Mouse (Mus musculus) thymus, adult 2 months (tissue): Measurements from ENCODE around the gene Zfp143. TPM values are rescaled to one million over a fixed set of nuclear protein-coding genes. Genes with fewer than 3 reads are reported as not detected.

ENCODE experiments used
- DNase-seq: peaks from one replicate; pipeline ENCODE4 v3.0.0; 2021
- H3K27ac ChIP-seq: fragments of 200-500 bp; 2 replicates; pipeline ENCODE4 v1.5.1; 2012; ENCODE audit warnings: low read length, control low read depth; ENCODE audit not compliant: control insufficient read depth, insufficient read depth
- H3K27me3 ChIP-seq: fragments of 200-500 bp; 2 replicates; pipeline ENCODE4 v1.6.1; 2012; ENCODE audit warnings: mild to moderate bottlenecking, low read length, moderate library complexity, mixed read lengths; ENCODE audit not compliant: control insufficient read depth, insufficient read depth
- H3K36me3 ChIP-seq: fragments of 200-500 bp; 2 replicates; pipeline ENCODE4 v1.6.1; 2012; ENCODE audit warnings: mild to moderate bottlenecking, low read length, moderate library complexity; ENCODE audit not compliant: control insufficient read depth, insufficient read depth
- H3K4me1 ChIP-seq: fragments of 200-500 bp; replicated peaks from 2 replicates; pipeline ENCODE4 v1.6.1; 2012; ENCODE audit warnings: low read length; ENCODE audit not compliant: control insufficient read depth, insufficient read depth
- H3K4me3 ChIP-seq: fragments of 200-500 bp; 2 replicates; pipeline ENCODE4 v1.5.1; 2012; ENCODE audit warnings: mild to moderate bottlenecking, low read length, control low read depth, moderate library complexity; ENCODE audit not compliant: control insufficient read depth, insufficient read depth
- CTCF ChIP-seq: fragments of 200-500 bp; IDR thresholded peaks from 2 replicates; pipeline ENCODE4 v1.5.1; 2012; ENCODE audit warnings: mild to moderate bottlenecking, control low read depth, low read length, moderate library complexity, borderline replicate concordance; ENCODE audit not compliant: control insufficient read depth, poor library complexity, insufficient read depth; ENCODE audit errors: extremely low read depth
- POLR2A ChIP-seq: fragments of 200-500 bp; IDR thresholded peaks from 2 replicates; pipeline ENCODE4 v1.6.1; 2012; ENCODE audit warnings: mild to moderate bottlenecking, low read length, control low read depth, moderate library complexity; ENCODE audit not compliant: control insufficient read depth, poor library complexity, insufficient read depth; ENCODE audit errors: extremely low read depth
- WGBS: fragments of 180-500 bp; shearing (Covaris S2); methylation state at CpG from one replicate; pipeline ENCODE4 v1.1.7; 2018; 5-methylcytosine and 5-hydroxymethylcytosine counted together
- polyA plus RNA-seq: library from polyadenylated mRNA; depleted of rRNA; stranded (reverse); fragments of >200 nt; gene quantifications from 2 replicates; pipeline ENCODE4 v1.2.3, GENCODE M21; 2012

Gene Zfp143
- polyA plus RNA-seq, 1 experiment: 35.0 TPM

DNA sequence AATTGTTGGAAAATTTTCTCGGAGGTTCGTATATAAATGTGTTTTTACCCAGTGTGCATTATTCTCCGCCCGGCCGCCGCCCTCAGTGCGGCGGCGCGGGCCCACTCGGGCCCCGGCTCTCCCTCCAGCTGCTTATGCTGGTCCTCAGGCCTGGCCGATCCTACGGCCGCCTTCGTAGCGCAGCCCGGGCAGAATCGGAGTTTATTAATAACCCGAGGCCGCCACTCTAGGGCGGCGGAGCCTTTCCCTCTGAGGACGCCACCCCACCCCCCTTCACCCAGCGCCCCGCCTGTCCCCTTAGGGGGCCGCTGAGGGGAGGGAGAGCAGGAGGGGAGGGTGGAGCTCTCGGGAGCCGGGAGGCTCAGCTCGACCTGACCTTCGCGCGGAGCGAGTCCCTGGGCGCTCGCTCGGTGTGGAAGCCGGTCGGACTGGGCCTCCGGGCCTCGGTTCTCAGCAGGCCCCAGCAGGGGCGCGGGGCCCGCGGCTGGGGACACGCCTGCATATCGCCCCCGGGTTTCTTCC is 796 bp downstream of the Zfp143 start:
- peak overlapping the region; percentile 97 for H3K27ac ChIP-seq
- H3K27me3 ChIP-seq: no peaks in the 10 kb centered on the region
- under 1% methylated on average over 48 of the region's 48 CpGs for WGBS
- H3K36me3 ChIP-seq: no peaks in the 10 kb centered on the region
- H3K4me3 ChIP-seq: peak overlapping the region; percentile 55
- 0 out of 2 replicates have a peak, but pooled peaks cover 2% of the 10 kb centered on the region for H3K4me1 ChIP-seq
- TF ChIP-seq CTCF: 0 out of 2 replicates have a peak, but pooled peaks have one; percentile 25
- peak; percentile 72; the same call in 1 of the 2 replicates for TF ChIP-seq POLR2A
- peak; percentile 87 for DNase-seq

DNA sequence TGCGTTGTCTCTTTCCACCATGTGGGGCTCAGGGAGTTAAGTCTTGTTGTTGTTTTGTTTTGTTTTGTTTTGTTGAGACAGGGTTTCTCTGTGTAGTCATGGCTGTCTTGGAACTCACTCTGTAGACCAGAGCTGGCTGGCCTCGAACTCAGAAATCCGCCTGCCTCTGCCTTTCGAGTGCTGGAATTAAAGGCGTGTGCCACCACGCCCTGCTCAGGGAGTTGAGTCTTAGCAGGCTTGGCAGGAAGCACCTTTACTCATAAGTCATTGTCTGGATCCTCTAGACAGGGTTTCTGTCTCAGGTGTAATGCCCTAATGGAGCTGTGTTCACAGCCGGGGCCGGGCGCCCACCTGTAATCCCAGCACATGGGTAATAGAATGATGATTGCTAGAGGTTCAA is 2.7 kb downstream of the Zfp143 start:
- no peak for DNase-seq
- Histone ChIP-seq H3K27ac (no peak overlapping the region), H3K27me3 (no peaks in the 10 kb centered on the region), H3K4me3 (no peak overlapping the region), H3K36me3 (0 out of 2 replicates have a peak, but pooled peaks cover 7% of the 10 kb centered on the region), H3K4me1 (0 out of 2 replicates have a peak, but pooled peaks cover 2% of the 10 kb centered on the region)
- 98% methylated on average over 9 of the region's 9 CpGs for WGBS
- no peak for TF ChIP-seq POLR2A
- no peak for TF ChIP-seq CTCF

DNA sequence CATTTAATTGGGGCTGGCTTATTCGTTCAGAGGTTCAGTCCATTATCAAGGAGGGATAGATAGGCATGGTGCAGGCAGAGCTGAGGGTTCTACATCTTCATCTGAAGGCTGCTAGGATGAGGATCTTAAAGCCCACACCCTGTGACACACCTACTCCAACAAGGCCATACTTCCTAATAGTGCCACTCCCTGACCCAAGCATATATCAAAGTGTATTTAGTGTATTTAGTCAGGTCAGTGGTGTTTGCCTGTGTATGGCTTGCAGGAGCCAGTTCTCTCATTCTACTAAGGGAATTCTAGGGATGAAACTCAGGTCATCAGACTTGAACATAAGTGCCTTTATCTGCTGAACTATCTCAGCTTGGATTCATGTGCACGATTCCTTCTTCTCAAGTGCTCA is 8.1 kb downstream of the Zfp143 start:
- Histone ChIP-seq H3K36me3 (peaks cover 41% of the 10 kb centered on the region), H3K4me1 (no peaks in the 10 kb centered on the region), H3K27me3 (no peaks in the 10 kb centered on the region), H3K27ac (no peak overlapping the region), H3K4me3 (no peak overlapping the region)
- DNase-seq: no peak
- TF ChIP-seq CTCF (no peak), POLR2A (no peak)
- 96% methylated on average over 2 of the region's 2 CpGs for WGBS

DNA sequence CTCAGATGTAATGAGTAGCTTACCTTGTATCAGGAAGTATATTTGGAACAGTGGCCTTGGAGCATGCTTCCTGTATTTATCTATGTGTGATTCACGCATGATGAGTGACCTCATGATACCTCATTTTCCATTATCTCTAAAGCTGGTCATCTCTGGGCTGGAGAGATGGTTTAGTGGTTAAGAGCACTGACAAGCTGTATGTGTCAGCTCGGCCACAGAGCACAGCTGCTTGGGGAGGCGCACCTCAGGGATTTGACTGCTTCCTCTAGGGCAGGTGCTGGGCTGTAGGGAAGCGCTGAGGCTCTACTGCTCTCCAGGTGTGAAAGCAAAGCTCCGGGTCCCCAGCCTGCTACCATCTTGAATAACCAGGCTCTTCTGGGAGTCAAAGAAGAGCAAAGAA is 17.2 kb downstream of the Zfp143 start:
- Histone ChIP-seq H3K27ac (no peak overlapping the region), H3K36me3 (peaks cover 87% of the 10 kb centered on the region), H3K4me3 (no peak overlapping the region), H3K4me1 (no peaks in the 10 kb centered on the region), H3K27me3 (no peaks in the 10 kb centered on the region)
- 68% methylated on average over 5 of the region's 5 CpGs for WGBS
- TF ChIP-seq CTCF: no peak
- TF ChIP-seq POLR2A: no peak
- no peak for DNase-seq

DNA sequence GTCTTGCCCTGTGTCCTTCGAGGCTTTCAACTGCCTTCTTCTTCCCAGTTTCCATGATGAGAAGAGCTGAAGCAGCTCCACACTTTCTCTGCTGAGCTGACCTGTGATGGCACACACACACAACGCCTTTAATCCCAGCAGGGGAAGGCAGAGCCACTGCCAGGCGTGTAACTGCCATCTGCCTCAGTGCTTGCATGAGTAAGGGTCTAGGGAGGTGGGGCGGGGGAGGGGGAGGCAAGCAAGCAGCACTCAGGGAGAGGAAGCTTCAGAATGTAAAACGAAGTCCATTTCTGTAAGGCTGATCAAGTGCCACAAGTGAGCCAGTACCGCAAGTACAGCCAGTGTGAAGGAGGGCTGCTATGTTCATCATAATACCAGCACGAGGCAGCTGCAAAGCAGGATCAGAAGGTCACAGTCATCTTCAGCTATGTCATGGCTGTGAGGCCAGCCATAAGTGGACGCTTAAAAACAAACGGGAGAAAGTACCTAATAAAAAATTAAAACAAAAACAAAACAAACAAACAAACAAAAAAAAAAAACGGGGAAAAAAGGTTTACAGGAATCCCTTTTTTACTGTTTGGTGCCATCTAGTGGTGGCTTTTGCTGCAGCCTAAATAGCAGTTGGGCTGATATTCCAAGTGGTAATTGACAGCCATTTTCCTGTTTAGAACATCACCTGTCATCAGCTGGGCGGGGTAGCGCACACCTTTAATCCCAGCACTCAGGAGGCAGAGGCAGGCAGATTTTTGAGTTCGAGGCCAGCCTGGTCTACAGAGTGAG is 22.6 kb downstream of the Zfp143 start:
- Histone ChIP-seq H3K4me1 (no peaks in the 10 kb centered on the region), H3K27ac (no peak overlapping the region), H3K27me3 (no peaks in the 10 kb centered on the region), H3K36me3 (peaks cover 89% of the 10 kb centered on the region), H3K4me3 (no peak overlapping the region)
- no peak for TF ChIP-seq CTCF
- TF ChIP-seq POLR2A: no peak
- DNase-seq: peak; percentile 61
- 82% methylated on average over 13 of the region's 13 CpGs for WGBS

DNA sequence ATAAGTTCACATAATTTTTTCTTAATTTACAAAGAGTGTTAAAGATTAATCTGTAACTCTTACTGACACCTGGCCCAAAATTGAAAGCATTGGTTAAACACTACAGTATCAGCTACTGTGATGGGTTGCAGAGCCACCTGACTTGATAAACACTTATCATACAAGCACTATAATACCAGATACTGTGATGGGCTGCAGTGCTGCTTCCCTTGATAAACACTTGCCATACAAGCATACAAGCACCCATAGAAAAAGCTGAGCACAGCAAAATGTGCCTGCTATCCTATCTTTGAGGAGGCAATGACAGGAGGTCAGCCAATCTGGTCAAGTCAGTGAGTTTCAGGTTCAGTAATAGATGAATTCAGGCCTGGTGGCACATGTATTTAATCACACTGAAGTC is 24.2 kb downstream of the Zfp143 start:
- no peak overlapping the region for H3K27ac ChIP-seq
- no peaks in the 10 kb centered on the region for H3K4me1 ChIP-seq
- DNase-seq: no peak
- no peak overlapping the region for H3K4me3 ChIP-seq
- TF ChIP-seq CTCF (no peak), POLR2A (no peak)
- no peaks in the 10 kb centered on the region for H3K27me3 ChIP-seq
- H3K36me3 ChIP-seq: peaks cover 84% of the 10 kb centered on the region

DNA sequence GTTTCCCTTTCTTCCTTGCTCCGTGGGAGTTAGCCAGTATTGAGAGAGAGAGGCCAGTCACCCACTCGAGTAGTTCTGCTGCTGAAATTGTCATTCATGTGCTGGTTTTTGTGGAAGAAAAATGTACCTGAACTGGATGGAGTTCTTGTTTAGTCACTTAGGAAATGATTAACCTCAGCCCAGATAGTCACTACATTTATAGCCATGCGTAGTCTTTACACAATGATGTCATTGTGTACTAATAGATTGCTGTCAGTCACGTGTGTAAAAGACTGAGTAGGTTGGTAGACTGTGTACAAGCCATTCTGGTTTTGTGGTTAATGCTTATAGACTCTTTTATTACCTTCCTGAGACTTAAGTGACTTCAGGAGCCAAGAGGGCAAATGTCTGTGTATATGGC is 26.9 kb downstream of the Zfp143 start:
- TF ChIP-seq CTCF (no peak), POLR2A (no peak)
- no peaks in the 10 kb centered on the region for H3K4me1 ChIP-seq
- WGBS: 88% methylated on average over 4 of the region's 4 CpGs
- H3K4me3 ChIP-seq: no peak overlapping the region
- H3K27ac ChIP-seq: no peak overlapping the region
- peaks cover 87% of the 10 kb centered on the region for H3K36me3 ChIP-seq
- H3K27me3 ChIP-seq: no peaks in the 10 kb centered on the region
- DNase-seq: no peak
